Mouse (Mus musculus): Measurements from ENCODE around the gene Serbp1. TPM values are rescaled to one million over a fixed set of nuclear protein-coding genes. Genes with fewer than 3 reads are reported as not detected.

The Serbp1 gene
- total and polyA plus RNA-seq, 2 experiments: 62.1 to 218 TPM

DNA sequence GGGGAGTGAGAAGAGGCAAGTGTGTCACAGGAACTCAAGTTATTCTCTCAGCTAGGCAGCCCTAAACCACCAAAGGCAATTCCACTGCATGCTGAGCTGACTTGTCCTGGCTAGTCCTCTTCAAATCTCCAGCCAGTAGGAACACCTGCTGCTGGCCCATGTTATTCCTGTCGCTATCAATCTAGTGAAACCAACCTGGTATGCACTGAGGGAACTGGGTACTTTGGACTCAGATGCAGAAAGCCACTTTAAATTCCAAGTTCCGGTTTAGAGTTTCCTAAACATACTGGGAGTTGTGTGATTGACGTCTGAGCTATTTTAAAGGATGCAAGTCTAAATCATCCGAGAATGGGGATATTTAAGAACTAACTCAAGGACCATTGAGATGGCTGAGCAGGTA, 11.7 kb upstream of the Serbp1 start:
- no peak overlapping the region for H3K4me3 ChIP-seq (ENCODE audit: insufficient read depth, low read depth, low read length)
- H3K27me3 ChIP-seq (ENCODE audit: control insufficient read depth, insufficient read depth, low read length): peaks cover 7% of the 10 kb centered on the region
- DNase-seq (ENCODE audit: extremely low read depth, low read depth, low spot score): no peak
- no peak overlapping the region for H3K9ac ChIP-seq (ENCODE audit: low read depth, low read length)
- TF ChIP-seq POLR2A (IDR thresholded peaks at IDR 0.05; ENCODE audit: extremely low read depth, insufficient read depth, low read length) (no peak), CTCF (IDR thresholded peaks at IDR 0.05; ENCODE audit: low read depth, low read length) (no peak)
- no peaks in the 10 kb centered on the region for H3K79me2 ChIP-seq (ENCODE audit: control insufficient read depth, insufficient read depth, low read length)
- WGBS: 58% methylated on average over 4 of the region's 4 CpGs
- no peaks in the 10 kb centered on the region for H3K36me3 ChIP-seq (ENCODE audit: control insufficient read depth, insufficient read depth, low read length)
- no peaks in the 10 kb centered on the region for H3K4me1 ChIP-seq (ENCODE audit: control insufficient read depth, insufficient read depth, low read length)
- H3K27ac ChIP-seq (replicated peaks; ENCODE audit: insufficient read depth, low read depth, low read length): no peak overlapping the region

DNA sequence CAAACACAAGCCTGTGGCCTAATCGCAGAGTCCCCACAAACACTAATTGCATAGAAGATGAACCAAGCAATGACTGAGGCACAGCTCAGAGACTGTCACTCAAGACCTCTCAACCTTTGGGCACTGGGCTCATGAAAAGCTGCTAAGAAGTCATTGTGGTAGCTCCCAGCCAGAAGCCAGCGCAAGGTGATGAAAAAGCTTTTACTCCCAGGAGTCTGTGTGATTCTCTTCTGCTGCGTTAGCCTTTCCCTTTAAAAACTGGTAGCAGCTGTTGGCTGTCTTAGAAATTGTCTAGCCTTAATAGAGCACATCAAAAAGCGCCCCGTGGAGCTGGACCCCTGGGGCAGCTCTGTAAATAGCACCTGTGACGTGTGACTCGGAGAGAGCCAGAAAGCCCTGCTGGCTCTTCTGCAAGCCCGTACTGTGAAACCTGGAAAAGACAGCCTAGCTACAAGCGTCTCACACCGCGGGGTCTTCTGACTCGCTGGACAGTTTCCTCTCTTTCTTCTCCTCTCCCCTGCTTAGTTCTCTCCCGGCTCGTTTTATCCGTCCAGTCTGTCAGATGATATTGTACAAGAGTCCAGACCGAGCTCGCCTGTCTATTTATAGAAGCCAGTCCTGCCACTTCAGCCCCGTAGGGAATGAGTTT, 9.4 kb upstream of the Serbp1 start:
- Histone ChIP-seq H3K36me3 (ENCODE audit: control insufficient read depth, insufficient read depth, low read length) (no peaks in the 10 kb centered on the region), H3K9ac (ENCODE audit: low read depth, low read length) (no peak overlapping the region), H3K4me3 (ENCODE audit: insufficient read depth, low read depth, low read length) (no peak overlapping the region), H3K79me2 (ENCODE audit: control insufficient read depth, insufficient read depth, low read length) (no peaks in the 10 kb centered on the region), H3K4me1 (ENCODE audit: control insufficient read depth, insufficient read depth, low read length) (no peaks in the 10 kb centered on the region), H3K27me3 (ENCODE audit: control insufficient read depth, insufficient read depth, low read length) (peaks cover 7% of the 10 kb centered on the region), H3K27ac (replicated peaks; ENCODE audit: insufficient read depth, low read depth, low read length) (no peak overlapping the region)
- DNase-seq (ENCODE audit: extremely low read depth, low read depth, low spot score): no peak
- 18% methylated on average over 18 of the region's 18 CpGs for WGBS
- TF ChIP-seq CTCF (IDR thresholded peaks at IDR 0.05; ENCODE audit: low read depth, low read length) (no peak), POLR2A (IDR thresholded peaks at IDR 0.05; ENCODE audit: extremely low read depth, insufficient read depth, low read length) (no peak)

DNA sequence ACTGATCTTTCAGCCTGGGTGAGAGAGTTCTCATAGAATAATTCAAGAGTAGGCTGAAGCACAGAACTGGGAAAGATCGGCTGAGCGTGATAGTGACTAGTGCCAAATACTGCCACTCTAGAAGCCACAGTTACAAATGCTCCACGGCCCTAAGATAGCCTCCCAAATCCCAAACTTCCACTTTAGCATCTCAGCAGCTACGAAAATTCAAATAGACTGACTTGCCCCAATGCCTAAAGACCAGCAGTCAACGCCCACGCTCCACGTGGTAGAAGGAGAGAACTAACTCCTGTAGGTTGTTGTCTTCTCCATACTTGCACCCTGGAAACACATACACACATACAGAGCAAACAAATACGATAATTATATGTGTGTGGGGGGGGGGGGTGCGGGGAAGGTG, 8.5 kb upstream of the Serbp1 start:
- Histone ChIP-seq H3K4me1 (ENCODE audit: control insufficient read depth, insufficient read depth, low read length) (no peaks in the 10 kb centered on the region), H3K79me2 (ENCODE audit: control insufficient read depth, insufficient read depth, low read length) (no peaks in the 10 kb centered on the region), H3K4me3 (ENCODE audit: insufficient read depth, low read depth, low read length) (no peak overlapping the region), H3K36me3 (ENCODE audit: control insufficient read depth, insufficient read depth, low read length) (no peaks in the 10 kb centered on the region), H3K9ac (ENCODE audit: low read depth, low read length) (no peak overlapping the region), H3K27ac (replicated peaks; ENCODE audit: insufficient read depth, low read depth, low read length) (no peak overlapping the region), H3K27me3 (ENCODE audit: control insufficient read depth, insufficient read depth, low read length) (peaks cover 7% of the 10 kb centered on the region)
- WGBS: 29% methylated on average over 9 of the region's 9 CpGs
- TF ChIP-seq POLR2A (IDR thresholded peaks at IDR 0.05; ENCODE audit: extremely low read depth, insufficient read depth, low read length): no peak
- no peak for DNase-seq (ENCODE audit: extremely low read depth, low read depth, low spot score)

DNA sequence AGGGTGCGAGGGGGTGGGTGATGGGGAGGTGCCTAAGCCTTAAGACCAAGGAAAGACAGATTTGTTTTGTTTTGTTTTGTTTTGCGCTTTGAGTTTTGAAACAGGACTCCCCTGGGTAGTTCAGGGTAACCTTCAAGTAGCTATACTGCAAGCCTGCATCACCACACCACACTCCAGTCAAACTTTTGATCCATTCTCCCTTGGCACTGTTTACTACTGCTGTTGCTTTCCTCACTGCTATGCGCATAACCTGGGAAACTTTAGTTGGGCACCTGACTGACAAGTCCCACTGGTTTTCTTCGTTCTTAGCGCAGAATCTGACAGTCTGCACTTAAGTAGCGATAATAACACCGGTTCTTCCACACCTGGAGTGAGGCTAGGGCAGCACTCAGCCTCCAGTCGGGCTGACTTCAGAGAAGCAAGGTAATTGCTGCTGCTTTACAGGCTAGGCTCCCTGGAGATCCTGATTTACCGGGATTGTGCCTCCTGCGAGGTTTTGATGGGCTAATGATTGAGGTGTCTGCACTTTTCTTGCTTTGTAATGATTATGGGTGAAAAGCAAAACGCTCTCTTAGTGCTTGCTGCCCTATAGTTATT, 8.0 kb upstream of the Serbp1 start:
- H3K27ac ChIP-seq (replicated peaks; ENCODE audit: insufficient read depth, low read depth, low read length): no peak overlapping the region

GRCm38 (mm10) chr6:67230950-67231349, 7.0 kb upstream of the Serbp1 start:
- Histone ChIP-seq H3K4me3 (ENCODE audit: insufficient read depth, low read depth, low read length) (no peak overlapping the region), H3K27me3 (ENCODE audit: control insufficient read depth, insufficient read depth, low read length) (peaks cover 7% of the 10 kb centered on the region), H3K79me2 (ENCODE audit: control insufficient read depth, insufficient read depth, low read length) (no peaks in the 10 kb centered on the region), H3K4me1 (ENCODE audit: control insufficient read depth, insufficient read depth, low read length) (no peaks in the 10 kb centered on the region), H3K36me3 (ENCODE audit: control insufficient read depth, insufficient read depth, low read length) (no peaks in the 10 kb centered on the region), H3K9ac (ENCODE audit: low read depth, low read length) (no peak overlapping the region), H3K27ac (replicated peaks; ENCODE audit: insufficient read depth, low read depth, low read length) (no peak overlapping the region)
- DNase-seq (ENCODE audit: extremely low read depth, low read depth, low spot score): no peak
- TF ChIP-seq POLR2A (IDR thresholded peaks at IDR 0.05; ENCODE audit: extremely low read depth, insufficient read depth, low read length): no peak
- TF ChIP-seq CTCF (IDR thresholded peaks at IDR 0.05; ENCODE audit: low read depth, low read length): no peak

More for the DNA sequence above, 8.0 kb upstream of the Serbp1 start:
- Histone ChIP-seq H3K4me1 (ENCODE audit: control insufficient read depth, insufficient read depth, low read length) (no peaks in the 10 kb centered on the region), H3K27me3 (ENCODE audit: control insufficient read depth, insufficient read depth, low read length) (peaks cover 7% of the 10 kb centered on the region), H3K4me3 (ENCODE audit: insufficient read depth, low read depth, low read length) (no peak overlapping the region), H3K79me2 (ENCODE audit: control insufficient read depth, insufficient read depth, low read length) (no peaks in the 10 kb centered on the region), H3K9ac (ENCODE audit: low read depth, low read length) (no peak overlapping the region), H3K36me3 (ENCODE audit: control insufficient read depth, insufficient read depth, low read length) (no peaks in the 10 kb centered on the region)
- no peak for TF ChIP-seq CTCF (IDR thresholded peaks at IDR 0.05; ENCODE audit: low read depth, low read length)
- no peak for TF ChIP-seq POLR2A (IDR thresholded peaks at IDR 0.05; ENCODE audit: extremely low read depth, insufficient read depth, low read length)
- 23% methylated on average over 11 of the region's 11 CpGs for WGBS
- DNase-seq (ENCODE audit: extremely low read depth, low read depth, low spot score): no peak

DNA sequence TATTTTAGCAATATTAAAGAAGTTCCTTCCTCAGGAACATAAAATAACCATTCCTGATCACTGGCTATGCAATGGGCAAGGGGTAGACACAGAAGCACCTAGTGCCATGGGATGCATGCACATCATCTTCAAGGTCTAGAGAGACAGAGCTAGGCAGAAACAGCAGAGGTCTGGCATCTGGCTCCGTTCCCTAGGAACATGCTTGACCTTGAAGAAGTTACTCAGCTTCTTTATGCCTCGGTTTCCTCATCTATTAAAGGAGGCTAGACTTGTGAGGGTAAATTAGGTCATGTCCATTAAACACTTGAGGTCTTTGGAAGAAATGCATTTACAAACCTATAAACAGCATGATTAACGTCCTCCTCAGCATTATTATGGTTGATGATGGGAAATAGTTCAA, 2.3 kb upstream of the Serbp1 start:
- Histone ChIP-seq H3K79me2 (ENCODE audit: control insufficient read depth, insufficient read depth, low read length) (no peaks in the 10 kb centered on the region), H3K4me1 (ENCODE audit: control insufficient read depth, insufficient read depth, low read length) (no peaks in the 10 kb centered on the region), H3K27me3 (ENCODE audit: control insufficient read depth, insufficient read depth, low read length) (no peaks in the 10 kb centered on the region), H3K27ac (replicated peaks; ENCODE audit: insufficient read depth, low read depth, low read length) (no peak overlapping the region), H3K9ac (ENCODE audit: low read depth, low read length) (no peak overlapping the region), H3K4me3 (ENCODE audit: insufficient read depth, low read depth, low read length) (no peak overlapping the region), H3K36me3 (ENCODE audit: control insufficient read depth, insufficient read depth, low read length) (no peaks in the 10 kb centered on the region)
- TF ChIP-seq CTCF (IDR thresholded peaks at IDR 0.05; ENCODE audit: low read depth, low read length): no peak
- no peak for TF ChIP-seq POLR2A (IDR thresholded peaks at IDR 0.05; ENCODE audit: extremely low read depth, insufficient read depth, low read length)
- no peak for DNase-seq (ENCODE audit: extremely low read depth, low read depth, low spot score)
- 89% methylated on average over 3 of the region's 3 CpGs for WGBS

All from liver, adult 2 months (tissue).